Mouse (Mus musculus) adipose tissue, adult 10 weeks (tissue): ENCODE measurements around the gene Pcdh10. TPM values are rescaled to one million over a fixed set of nuclear protein-coding genes. Genes with fewer than 3 reads are reported as not detected.

ENCODE experiments used
- polyA plus RNA-seq: library from polyadenylated mRNA; stranded (reverse); fragments of 350-450 nt; fragmentation: Illumina TruSeq; extraction: RNeasy Lipid Tissue Mini Kit (QIAGEN cat#74804); gene quantifications from one replicate; pipeline ENCODE4 v1.2.3, GENCODE M21; 2014; ENCODE audit warnings: low read depth, low replicate concordance

The Pcdh10 gene
- polyA plus RNA-seq = 1.8 TPM

GRCm38 (mm10) chr3:45378145-45378544, at the start of gene Pcdh10:
TSS of gene Pcdh10 (plus strand) at chr3:45378398.

